Mouse (Mus musculus): ENCODE data around the gene Gng7.

Gng7 gene

DNA sequence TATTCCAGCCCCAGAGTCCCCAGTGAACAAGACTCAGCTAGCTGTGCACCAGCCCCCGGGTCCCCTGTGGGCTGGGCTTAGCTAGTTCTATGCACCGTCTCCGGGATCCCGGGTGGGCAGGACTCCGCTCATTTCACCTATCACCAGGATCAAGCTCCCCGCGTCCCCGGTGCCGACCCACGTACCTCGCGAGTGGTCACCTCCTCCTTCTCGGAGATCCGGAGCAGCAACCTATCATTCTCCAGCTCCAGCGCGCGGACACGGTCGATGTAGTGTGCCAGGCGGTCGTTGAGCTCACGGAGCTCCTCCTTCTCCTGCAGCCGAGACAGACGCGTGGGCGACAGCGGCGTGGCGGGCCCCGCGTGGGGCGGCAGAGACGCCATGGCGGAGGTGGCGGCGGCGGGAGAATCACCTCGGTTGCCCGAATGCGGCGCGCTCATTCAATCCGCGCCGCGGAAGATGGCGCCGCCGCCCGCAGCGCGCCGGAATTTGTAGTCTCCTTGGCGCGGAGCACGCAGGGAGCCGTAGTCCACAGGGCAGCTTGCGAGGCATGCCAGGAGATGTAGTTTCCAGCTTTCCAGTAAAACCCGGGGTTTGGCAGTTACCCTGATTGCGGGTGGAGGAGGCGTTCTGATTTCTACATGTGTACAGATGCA is 96.8 kb downstream of the Gng7 start, which contains the start of gene Lmnb2:
Gene Lmnb2 (minus strand): TSS at position 467 of the 656 bp plus-strand sequence.
- DNase-seq, result peak; percentile 72

DNA sequence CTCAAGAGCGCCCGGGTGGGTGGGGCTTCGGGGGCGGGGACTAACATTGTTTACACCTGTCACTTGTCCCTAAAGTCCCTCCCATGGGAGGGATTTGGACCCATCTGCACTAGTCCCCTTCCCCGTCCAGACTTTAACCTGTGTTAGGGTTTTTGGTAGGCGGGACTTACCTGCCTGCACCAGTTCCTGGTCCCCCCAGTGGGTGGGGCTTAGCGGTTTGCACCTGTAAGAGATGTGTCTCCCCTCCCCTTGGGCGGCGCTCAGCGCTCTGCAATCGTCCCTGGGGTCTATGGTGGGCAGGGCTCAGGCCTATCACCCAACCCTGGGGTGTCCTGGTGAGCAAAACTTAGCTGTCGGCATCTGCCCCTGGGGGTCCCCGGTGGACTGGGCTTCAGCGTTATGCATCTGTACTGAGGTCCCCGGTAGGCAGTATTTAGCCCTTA is 97.4 kb downstream of the Gng7 start:
- DNase-seq, result peak; percentile 60

DNA sequence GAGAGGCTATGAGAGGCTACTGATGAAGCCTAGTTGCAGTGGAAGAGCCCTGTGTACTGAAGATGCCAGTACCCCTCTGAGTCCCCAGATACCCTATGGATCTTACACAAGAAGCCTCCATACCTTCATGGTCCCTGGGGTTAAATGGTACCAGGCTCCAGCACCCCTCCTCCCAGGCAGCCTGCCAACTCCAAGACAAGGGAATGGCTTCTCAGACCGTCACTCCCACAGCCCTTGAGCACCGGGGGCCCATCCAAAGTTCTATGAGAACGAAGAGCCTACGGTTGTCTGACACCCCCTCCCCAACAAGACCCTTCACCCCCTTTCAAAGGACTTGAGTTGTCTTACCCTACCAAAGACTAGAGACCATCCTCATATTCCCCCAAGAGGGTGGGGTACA is 99.0 kb downstream of the Gng7 start:
- no peak for DNase-seq

DNA sequence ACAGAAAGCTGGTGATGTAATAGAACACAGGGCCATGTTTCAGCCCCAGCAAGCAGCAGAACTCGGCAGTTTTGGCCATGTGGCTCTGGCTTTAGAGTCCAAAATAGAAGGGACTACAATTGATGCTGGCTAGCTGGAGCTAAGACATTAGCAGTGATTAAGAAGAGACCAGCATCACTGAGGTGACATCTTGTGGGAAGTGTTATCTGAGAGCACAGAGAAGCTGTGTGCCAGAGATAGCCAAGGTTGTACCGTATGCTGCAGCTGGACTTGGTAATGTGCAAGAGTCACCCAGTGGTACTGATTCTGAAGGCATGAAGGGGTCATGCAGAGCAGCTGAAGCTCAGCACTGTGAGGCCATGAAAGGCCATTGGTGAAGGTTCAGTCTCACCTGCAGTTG is 99.5 kb downstream of the Gng7 start:
- no peak for DNase-seq

DNA sequence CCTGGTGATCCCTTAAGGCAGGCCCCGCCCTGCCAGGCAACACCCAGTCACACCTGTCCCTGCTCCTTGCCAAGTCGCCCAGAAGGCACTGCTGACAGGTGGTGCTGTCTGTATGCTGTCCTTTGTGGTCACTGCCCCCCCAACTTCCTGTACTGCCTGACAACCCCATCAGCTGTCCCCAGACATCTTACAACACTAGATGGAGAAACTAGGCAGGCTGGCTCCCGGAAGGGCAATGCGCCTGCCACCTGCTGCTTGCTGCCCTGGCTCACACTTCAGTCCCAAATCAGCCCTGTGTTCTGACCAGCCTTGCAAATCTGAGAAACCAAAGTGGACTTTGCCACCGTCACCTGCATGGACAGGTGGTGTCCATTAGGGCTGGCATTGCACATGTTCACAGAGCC is 100.5 kb downstream of the Gng7 start:
- no peak for DNase-seq

DNA sequence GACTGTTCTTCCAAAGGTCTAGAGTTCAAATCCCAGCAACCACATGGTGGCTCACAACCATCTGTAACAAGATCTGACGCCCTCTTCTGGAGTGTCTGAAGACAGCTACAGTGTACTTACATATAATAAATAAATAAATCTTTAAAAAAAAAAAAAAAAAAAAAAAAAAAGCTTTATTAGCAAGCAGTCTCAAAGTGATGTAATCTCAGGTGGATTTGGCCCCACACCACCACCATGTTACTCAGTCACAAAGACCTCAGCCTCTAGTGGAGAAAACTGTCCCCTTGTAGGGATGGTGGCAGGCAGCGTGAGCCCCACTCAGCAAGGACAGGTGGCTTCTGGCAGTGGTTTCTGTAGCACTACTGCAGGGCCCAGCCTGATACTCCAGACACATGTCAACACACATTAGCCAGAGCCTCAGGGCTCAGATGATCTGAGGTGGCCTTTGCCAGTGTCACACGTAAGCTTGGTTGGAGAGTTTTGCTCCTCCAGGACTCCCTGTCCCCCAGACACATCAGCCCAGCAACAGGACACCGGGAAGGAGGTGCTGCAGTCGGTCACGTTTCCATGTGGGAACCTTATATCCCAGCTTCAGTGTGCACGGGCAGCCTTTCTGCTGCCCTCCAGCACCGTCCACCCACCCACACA is 101.3 kb downstream of the Gng7 start:
- no peak for DNase-seq

DNA sequence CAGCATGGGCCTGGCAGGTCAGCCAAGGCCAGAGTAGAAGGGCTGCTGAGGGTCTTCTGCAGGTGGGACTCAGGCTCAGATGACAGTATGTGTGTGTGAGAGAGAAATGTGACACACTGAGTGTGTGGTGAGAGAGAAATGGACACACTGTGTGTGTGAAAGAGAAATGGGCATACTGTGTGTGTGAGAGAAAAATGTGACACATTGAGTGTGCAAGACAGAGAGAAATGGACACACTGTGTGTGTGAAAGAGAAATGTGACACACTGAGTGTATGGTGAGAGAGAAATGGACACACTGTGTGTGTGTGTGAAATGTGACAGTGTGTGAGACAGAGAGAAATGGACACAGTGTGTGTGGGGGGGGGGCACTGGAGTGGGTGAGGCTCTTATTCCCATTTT is 102.9 kb downstream of the Gng7 start:
- DNase-seq, result no peak

DNA sequence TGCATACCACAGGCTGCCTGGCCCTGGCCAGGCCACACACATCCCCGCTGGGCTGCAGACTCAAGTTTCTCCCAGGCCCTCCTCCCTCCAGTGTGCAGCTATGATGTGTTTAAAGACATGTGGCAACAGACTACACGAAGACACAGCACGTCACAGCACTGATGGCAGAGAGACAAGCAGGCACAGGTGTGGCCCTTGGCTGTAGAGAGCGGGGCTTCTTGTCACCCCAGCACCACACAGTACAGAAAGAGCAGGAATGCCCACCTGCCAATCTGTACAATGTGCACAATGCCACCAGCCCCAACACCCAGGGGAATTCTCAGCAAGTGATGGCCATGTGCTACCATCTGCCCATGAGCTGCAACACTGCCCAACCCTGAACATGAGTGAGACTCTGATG is 103.4 kb downstream of the Gng7 start:
- no peak for DNase-seq

DNA sequence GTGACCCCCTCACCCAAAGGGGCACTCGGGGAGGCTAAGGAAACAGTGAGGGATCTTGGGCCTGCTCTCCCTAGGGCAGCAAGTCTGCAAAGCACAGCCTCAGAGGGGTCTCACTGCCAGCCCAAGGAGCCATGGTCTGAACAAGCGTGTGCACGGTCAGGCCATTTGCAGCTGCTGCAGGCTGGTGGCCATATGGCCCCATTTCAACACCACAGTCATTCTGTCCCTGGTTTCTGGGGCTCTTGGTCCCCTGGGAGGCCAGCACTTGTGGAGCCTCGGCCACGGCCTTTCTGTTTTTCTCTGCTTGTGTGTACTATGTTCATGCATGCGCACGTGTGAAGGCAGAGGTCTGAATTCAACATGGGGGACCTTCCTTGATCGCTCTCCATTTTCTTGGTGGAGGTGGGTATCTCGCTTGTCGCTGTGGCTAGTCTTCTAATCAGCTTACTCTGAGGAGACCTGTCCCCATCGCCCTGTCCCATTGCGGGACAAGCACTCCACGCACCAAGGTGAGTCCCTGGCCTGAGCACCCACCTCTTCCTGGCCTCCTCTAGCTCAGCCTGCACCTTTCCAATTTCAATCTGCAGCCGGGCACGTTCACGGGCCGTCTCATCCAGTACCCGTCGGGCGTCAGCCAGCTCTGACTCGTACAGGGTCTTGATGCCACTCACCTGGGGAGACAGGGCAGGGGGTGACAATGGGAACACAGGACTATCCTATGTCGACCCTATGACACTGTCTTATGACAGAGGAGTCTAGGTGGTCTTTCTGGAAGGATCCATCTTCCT is 105.2 kb downstream of the Gng7 start:
- DNase-seq, result no peak

DNA sequence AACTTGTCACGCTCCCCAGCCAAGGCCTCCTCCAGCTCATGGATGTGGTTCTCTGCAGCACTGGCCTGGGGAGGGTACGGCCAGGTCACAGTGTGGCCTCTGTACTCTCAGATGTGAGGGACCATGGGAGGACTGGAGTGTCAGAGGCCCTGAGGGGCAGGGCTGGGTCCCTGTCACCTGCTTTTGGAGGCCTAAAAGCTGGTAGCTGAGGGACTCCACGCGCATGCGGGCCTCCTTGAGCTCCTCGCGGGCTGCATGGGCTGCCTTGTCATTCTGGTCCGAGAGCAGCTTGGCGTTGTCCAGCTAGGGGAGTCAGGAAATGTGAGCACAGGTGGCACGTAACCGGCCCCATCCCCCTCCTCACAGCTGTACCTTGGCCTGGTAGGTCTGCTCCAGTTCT is 110.0 kb downstream of the Gng7 start:
- DNase-seq, result no peak

DNA sequence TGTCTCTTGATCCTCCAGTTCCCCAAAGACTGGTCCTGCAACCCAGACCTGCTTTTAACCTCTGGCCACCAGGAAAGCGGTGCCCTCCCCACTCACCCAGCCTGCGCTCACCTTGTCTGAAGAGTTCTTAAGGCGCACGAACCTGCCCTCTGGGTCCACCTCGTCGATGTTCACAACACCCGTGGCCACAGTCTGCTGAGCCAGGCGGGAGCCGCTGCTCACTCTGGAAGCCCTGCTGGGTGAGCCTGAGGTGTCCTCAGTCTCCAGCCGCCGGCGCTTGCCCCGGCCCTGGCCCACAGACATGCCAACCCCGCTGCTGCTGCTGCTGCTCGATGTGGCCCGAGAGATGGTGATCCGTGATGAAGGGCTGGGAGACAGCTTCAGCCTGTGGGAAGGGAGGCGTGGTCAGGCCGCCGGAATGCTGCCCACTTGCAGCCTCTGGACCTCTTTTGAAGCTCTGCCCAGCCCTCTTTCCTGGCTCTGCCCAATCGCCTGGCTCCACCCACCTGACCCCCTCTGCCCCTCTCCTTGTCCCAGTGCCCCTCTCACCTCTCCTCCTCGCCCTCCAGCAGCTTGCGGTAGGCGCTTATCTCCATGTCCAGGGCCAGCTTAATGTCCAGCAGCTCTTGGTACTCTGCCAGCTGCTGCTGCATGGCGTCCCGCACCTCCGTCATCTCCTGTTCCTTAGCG is 110.6 kb downstream of the Gng7 start:
- DNase-seq, result no peak

DNA sequence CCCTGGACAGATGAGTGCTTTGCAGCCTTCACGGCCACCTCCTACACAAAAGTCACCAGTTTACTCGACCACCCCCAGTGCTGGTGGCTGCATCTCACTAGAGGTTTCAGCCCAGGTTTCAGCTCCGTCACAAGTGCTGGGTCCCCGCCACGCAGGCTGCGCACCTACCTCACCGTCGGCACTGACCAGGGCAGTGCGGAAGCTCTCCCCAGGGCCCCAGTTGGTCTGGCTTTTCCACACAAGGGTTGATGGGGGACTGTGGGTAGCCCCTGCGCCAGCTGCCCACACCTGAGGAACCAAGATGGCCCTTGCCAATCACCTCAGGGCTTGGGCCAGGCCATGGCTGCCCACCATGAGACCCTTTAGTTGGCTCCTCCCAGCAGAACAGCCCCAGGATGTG is 111.5 kb downstream of the Gng7 start:
- DNase-seq, result no peak

DNA sequence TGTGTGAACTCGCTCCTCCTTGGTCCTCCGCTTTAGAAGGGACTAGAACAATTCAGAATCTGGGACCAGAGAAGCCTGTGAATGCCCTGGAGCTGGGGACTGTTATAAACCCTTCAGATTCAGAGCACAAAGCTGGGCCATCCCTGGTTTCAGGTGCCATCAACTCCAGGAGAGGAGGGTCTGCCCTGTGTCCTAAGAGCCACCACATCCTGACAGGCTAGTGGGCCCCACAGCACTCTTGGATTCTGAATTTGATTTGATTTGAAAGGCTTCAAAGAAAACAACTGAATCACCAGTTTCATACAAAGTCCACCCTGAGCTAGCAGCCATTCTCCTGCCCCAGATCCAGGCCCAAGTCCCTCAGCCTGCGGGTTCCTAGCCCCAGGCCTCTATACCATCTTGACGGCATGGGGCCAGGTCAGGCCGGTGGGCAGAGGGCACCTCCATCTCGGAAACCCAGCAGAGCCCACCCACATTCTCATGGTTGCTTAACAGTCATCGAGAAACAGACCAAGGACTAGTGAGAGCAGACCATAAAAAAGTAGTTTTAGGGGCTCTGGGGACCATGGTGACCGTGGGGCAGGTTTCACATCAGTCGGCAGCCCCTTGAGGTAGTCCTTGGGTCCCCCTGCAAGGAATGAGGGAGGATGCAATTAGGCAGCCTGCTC is 112.3 kb downstream of the Gng7 start:
- no peak for DNase-seq

DNA sequence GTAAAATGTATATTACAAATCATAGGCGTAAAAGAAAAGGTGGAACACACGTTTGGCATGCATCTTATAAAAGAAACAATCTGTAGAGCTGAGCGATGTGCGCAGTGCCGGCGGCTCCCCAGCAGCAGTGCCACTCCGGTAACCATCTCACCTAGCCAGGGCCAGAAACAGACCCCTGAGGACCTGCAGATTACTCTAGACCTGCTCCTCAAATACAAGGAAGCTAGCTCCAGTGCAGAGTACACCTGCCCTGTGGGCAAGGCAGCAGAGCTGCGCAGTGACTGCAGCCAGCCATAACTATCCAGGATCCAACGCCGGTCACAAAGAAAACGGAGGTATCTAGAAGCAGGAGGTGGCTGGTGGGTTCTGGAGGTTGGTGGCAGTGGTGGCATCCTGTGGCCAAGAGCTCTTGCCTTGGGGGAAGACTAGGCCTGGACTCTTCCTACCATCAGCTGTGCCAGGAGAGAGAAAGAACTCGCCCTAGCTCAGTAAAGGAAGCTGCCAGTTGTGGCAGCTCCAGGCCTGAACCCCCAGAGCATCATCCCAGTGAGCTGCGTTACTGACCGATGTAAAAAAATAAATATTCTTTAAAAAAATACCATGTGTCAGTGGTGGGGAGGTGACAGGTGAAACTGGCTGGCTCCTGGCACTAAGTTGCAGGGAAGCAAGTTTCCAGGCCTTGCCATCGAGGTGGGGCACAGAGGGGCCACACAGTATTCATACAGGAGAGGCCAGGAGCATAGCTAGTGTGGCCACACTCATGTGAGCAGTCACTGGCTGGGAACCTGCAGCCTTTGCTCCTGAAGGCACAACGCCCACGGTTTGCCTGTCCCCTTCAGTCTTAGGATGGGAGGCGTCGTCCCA is 113.1 kb downstream of the Gng7 start:
- DNase-seq, result peak; percentile 57

DNA sequence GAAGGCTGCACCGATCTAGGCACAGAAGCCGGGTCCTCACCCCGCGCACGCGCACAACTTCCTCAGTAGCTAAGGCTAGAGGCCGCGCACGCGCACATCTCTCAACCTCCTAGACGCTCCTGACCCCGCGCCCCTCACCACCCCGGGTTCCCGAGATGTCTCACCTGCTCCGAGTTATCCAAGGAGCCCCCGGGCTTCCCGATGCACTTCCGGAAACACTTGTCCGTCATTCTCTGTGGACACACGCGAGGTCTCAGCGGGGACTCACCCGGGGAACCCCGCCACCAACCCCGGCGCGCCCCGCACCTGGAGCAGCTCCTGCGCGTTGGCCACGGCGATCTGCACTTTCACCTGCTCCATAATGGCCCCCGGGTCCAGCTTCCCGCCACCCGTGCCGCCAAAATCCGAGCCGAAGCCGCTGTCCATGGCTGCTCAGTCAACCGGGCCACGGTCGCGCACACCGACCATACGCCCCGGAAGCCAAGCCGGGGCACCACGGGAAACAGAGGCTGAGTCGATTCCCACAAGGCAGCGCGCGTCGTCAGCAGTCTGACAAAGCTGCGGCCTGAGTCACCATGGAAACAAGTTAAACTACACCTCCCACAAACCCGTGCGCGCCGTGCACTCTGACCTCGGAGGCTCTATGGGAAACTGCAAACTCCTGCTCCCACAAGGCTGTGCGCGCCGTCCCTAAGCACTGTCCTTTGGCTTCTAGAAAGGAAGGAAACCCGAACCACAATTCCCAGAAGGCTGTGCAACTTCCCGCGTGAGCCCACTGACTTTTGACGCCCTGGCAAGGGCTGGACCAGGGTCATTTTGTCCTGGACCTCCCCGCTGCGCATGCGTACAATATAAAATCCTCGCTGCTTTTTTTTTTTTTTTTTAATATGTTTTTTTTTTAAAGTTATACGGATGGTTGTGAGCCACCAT is 114.2 kb downstream of the Gng7 start, which contains the start of gene Timm13:
Gene Timm13 (minus strand): TSS at position 652 of the 930 bp plus-strand sequence.
- DNase-seq, result peak; percentile 100

DNA sequence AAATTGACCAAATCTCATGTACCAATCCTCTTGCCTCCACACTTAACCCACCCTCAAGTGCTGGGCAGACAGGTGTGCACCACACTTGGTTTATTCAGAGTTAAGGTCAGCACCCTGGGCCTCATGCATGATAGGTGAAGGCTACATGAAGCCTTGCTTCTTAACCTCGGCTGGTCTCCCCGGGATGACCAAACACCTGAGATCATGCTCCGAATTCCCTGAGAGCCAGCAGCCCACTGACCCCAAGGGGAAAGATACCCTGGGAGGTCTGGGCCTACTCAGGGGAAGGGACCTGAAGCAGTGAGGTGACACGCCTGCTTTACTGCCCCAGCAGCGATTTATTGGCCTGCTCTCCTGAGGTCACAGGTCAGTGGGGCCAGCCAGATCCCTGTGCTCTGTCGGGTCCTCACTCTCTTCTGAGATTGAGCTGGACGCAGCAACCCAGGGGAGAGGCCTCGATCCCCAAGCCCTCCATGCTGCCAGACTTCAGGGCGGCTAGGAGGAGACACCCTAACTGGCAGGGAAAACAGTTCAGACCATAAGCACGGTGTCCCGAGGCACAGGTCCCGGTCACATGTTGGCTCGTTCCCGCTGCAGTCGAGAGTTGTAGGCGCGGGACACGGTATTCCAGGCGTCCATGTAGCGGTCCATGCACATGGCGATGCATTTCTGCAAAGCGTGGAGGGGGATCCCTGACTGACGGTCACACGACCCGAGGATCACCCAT is 115.0 kb downstream of the Gng7 start:
- DNase-seq, result peak; percentile 32

DNA sequence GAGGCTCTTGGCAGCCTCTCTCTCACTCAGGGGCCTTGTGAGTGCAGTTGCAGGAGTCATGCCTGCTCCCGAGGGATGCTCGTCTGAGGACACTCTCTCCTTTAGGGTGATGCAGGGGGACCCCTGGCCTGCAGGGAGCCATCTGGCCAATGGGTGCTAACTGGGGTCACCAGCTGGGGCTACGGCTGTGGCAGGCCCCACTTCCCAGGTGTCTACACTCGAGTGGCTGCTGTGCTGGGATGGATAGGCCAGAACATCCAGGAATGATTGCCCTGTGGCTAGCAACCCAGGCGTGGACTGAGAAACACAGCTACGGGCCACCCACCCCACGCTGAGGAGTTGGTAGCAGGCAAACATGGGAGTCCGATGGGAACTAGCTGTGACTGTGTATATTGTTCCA is 115.7 kb downstream of the Gng7 start:
- DNase-seq, result no peak

Measured in kidney, adult 9 months (tissue).